Mouse (Mus musculus): ENCODE results near the gene Ndufs7. TPM values are rescaled to one million over a fixed set of nuclear protein-coding genes. Genes with fewer than 3 reads are reported as not detected.
"Not testable (repeated sequence)": the region's sequence is repeated elsewhere in the genome, so short reads cannot be mapped to it uniquely, and the experiment has no call there.

The Ndufs7 gene
- total RNA-seq (2021) = 100 to 1,000 TPM; 266 to 279 TPM
- long read RNA-seq, experiment 1, transcript Ndufs7-201 (8 exons, 758 nt) = major isoform, 413 of 717 reads
- long read RNA-seq, experiment 1, partial matches to known transcripts = 288 of 717 reads
- long read RNA-seq, experiment 1, other reads (novel, unspliced or antisense) = 15 of 717 reads
- long read RNA-seq, experiment 2, transcript Ndufs7-201 (8 exons, 758 nt) = major isoform, 175 of 320 reads
- long read RNA-seq, experiment 2, partial matches to known transcripts = 132 of 320 reads
- long read RNA-seq, experiment 2, other reads (novel, unspliced or antisense) = 9 of 320 reads

- DNase-seq = peak; percentile 89 to 91
Observed at GRCm38 (mm10) chr10:80248971-80249640, at the start of gene Ndufs7. TSS of gene Ndufs7 (plus strand) at chr10:80249121.

GRCm38 (mm10) chr10:80199440-80200008 is 49.4 kb upstream of the Ndufs7 start:
- DNase-seq = peak; percentile 82 to 91

- DNase-seq = no peak
Observed at GRCm38 (mm10) chr10:80200485-80200884, 48.4 kb upstream of the Ndufs7 start.

GRCm38 (mm10) chr10:80204055-80204454 is 44.9 kb upstream of the Ndufs7 start:
- no peak for DNase-seq

GRCm38 (mm10) chr10:80207201-80207600 is 41.7 kb upstream of the Ndufs7 start:
- no peak for DNase-seq

GRCm38 (mm10) chr10:80207676-80208075 is 41.2 kb upstream of the Ndufs7 start:
- no peak for DNase-seq

GRCm38 (mm10) chr10:80208248-80208647 is 40.7 kb upstream of the Ndufs7 start:
- DNase-seq = no peak

GRCm38 (mm10) chr10:80208841-80209371 is 40.0 kb upstream of the Ndufs7 start:
- DNase-seq = no peak

GRCm38 (mm10) chr10:80211547-80212103 is 37.3 kb upstream of the Ndufs7 start:
- not testable (repeated sequence) for DNase-seq

- peak in 1 of 2 experiments; percentile 7 for DNase-seq
Observed at GRCm38 (mm10) chr10:80215048-80215772, 33.7 kb upstream of the Ndufs7 start.

GRCm38 (mm10) chr10:80220676-80221075 is 28.2 kb upstream of the Ndufs7 start:
- DNase-seq = no peak

GRCm38 (mm10) chr10:80223137-80223536 is 25.8 kb upstream of the Ndufs7 start:
- not testable (repeated sequence) for DNase-seq

GRCm38 (mm10) chr10:80226071-80226415 is 22.9 kb upstream of the Ndufs7 start:
- DNase-seq = no peak

GRCm38 (mm10) chr10:80226416-80227165 is 22.3 kb upstream of the Ndufs7 start, which contains the start of gene Mum1:
TSS of gene Mum1 (plus strand) at chr10:80226434.
- peak; percentile 99 to 100 for DNase-seq

- no peak for DNase-seq
Observed at GRCm38 (mm10) chr10:80227166-80227539, 21.8 kb upstream of the Ndufs7 start.

GRCm38 (mm10) chr10:80227877-80228775 is 20.8 kb upstream of the Ndufs7 start:
- peak in 1 of 2 experiments; percentile 22 for DNase-seq

GRCm38 (mm10) chr10:80236145-80236825 is 12.6 kb upstream of the Ndufs7 start:
- no peak for DNase-seq

- no peak for DNase-seq
Observed at GRCm38 (mm10) chr10:80237020-80237419, 11.9 kb upstream of the Ndufs7 start.

- no peak for DNase-seq
Observed at GRCm38 (mm10) chr10:80238306-80238705, 10.6 kb upstream of the Ndufs7 start.

GRCm38 (mm10) chr10:80239791-80240190 is 9.1 kb upstream of the Ndufs7 start:
- DNase-seq = no peak
